Mouse (Mus musculus): Measurements from ENCODE around the gene Coasy. TPM values are rescaled to one million over a fixed set of nuclear protein-coding genes. Genes with fewer than 3 reads are reported as not detected.

The Coasy gene
- polyA plus RNA-seq, 1 experiment from 2014 or later, result 18.6 TPM

Other genes with a start within 250 kb of the Coasy start
- 16.7 to 27.2 TPM (median 18.9 TPM) in 3 replicates for gene Stat5b, start 231.8 kb upstream of the Coasy start, polyA plus RNA-seq (2018)
- gene Stat5a, start 223.2 kb upstream of the Coasy start, polyA plus RNA-seq (2018), result 10.0 to 16.3 TPM (median 11.7 TPM) in 3 replicates
- gene Stat3, start 143.0 kb upstream of the Coasy start, polyA plus RNA-seq (2018), result 44.1 to 73.6 TPM (median 66.6 TPM) in 3 replicates
- 0.35 to 1.1 TPM (median 0.93 TPM) in 3 replicates for gene Cavin1, start 111.7 kb upstream of the Coasy start, polyA plus RNA-seq (2018)
- gene Atp6v0a1, start 73.1 kb upstream of the Coasy start, polyA plus RNA-seq (2018), result 190 to 331 TPM (median 319 TPM) in 3 replicates
- gene Naglu, start 12.6 kb upstream of the Coasy start, polyA plus RNA-seq (2018), result 71.6 to 194 TPM (median 117 TPM) in 3 replicates
- gene Hsd17b1, start 4.2 kb upstream of the Coasy start, polyA plus RNA-seq (2018), result 0.22 to 0.84 TPM (median 0.32 TPM) in 3 replicates
- gene Mlx, start 4.7 kb downstream of the Coasy start, polyA plus RNA-seq (2018), result 33.1 to 44.4 TPM (median 37.3 TPM) in 3 replicates
- gene Psmc3ip, start 12.9 kb downstream of the Coasy start, polyA plus RNA-seq (2018), result 0.90 to 14.7 TPM (median 3.7 TPM) in 3 replicates
- gene Retreg3, start 37.3 kb downstream of the Coasy start, polyA plus RNA-seq (2018), result 38.2 to 59.4 TPM (median 44.0 TPM) in 3 replicates
- gene Tubg1, start 37.4 kb downstream of the Coasy start, polyA plus RNA-seq (2018), result 10.9 to 24.7 TPM (median 23.0 TPM) in 3 replicates
- 0.13 TPM in 1 of 3 replicates, not detected in the others for gene Tubg2, start 73.3 kb downstream of the Coasy start, polyA plus RNA-seq (2018)
- 0.17 to 0.34 TPM (median 0.27 TPM) in 3 replicates for gene Cntnap1, start 88.0 kb downstream of the Coasy start, polyA plus RNA-seq (2018)
- gene Plekhh3, start 88.8 kb downstream of the Coasy start, polyA plus RNA-seq (2018), result 0.67 to 3.1 TPM (median 2.7 TPM) in 3 replicates
- not detected in 3 replicates for gene Ccr10, start 92.9 kb downstream of the Coasy start, polyA plus RNA-seq (2018)
- gene Ezh1, start 143.9 kb downstream of the Coasy start, polyA plus RNA-seq (2018), result 19.6 to 40.4 TPM (median 38.1 TPM) in 3 replicates
- 0.36 TPM in 1 of 3 replicates, not detected in the others for gene Ramp2, start 163.5 kb downstream of the Coasy start, polyA plus RNA-seq (2018)
- gene Vps25, start 171.1 kb downstream of the Coasy start, polyA plus RNA-seq (2018), result 90.9 to 128 TPM (median 115 TPM) in 3 replicates
- gene Wnk4, start 178.0 kb downstream of the Coasy start, polyA plus RNA-seq (2018), result not detected in 3 replicates
- gene Cntd1, start 196.4 kb downstream of the Coasy start, polyA plus RNA-seq (2018), result 0.17 to 0.29 TPM in 2 of 3 replicates, not detected in the other
- 46.1 to 108 TPM (median 103 TPM) in 3 replicates for gene Coa3, start 196.5 kb downstream of the Coasy start, polyA plus RNA-seq (2018)
- gene Becn1, start 219.7 kb downstream of the Coasy start, polyA plus RNA-seq (2018), result 89.3 to 112 TPM (median 98.9 TPM) in 3 replicates
- 53.0 to 111 TPM (median 98.6 TPM) in 3 replicates for gene Psme3, start 233.6 kb downstream of the Coasy start, polyA plus RNA-seq (2018)
- gene Aoc2, start 242.5 kb downstream of the Coasy start, polyA plus RNA-seq (2018), result 0.43 to 1.0 TPM (median 0.67 TPM) in 3 replicates
- not detected in 3 replicates for gene Aoc3, start 248.0 kb downstream of the Coasy start, polyA plus RNA-seq (2018)